Mouse (Mus musculus) 3T3-L1 (cell line): Measurements from ENCODE around the gene Pecam1.

Experiments used
- DNase-seq: peaks from one replicate; pipeline ENCODE4 v3.0.0-alpha.2; 2015; ENCODE audit warnings: low read depth, low spot score

Gene Pecam1

DNA sequence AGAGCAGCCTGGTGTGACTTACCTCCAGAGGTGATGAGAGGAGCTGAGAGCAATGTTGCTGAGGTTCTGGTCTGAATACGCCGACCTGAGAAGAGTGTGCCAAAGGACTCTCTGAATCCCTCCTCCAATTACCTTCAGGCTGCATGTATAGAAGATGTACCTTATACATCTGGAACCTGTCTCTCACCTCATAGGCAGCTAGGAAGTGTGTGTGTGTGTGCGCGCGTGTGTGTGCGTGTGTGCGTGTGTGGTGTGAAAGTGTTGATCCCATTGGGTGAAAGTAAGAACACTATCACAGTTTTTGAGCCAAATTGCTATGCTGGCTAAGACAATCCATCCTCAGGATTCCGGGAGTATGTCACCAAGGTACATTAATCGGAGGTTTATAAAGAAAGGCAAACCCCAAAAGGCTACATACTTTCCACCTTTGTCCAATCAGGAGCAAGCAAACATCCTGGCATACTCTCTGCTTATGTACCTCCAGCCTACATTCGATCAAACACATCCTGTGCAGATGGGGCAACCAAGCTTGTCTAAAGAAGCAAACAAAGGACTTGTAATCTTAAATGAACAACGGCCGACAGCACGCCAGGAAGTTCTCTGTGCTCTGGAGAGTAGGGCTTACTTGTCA, at the start of gene Pecam1:
TSS of gene Pecam1 (minus strand) at position 508 of the 631 bp plus-strand sequence.
- DNase-seq, result no peak

DNA sequence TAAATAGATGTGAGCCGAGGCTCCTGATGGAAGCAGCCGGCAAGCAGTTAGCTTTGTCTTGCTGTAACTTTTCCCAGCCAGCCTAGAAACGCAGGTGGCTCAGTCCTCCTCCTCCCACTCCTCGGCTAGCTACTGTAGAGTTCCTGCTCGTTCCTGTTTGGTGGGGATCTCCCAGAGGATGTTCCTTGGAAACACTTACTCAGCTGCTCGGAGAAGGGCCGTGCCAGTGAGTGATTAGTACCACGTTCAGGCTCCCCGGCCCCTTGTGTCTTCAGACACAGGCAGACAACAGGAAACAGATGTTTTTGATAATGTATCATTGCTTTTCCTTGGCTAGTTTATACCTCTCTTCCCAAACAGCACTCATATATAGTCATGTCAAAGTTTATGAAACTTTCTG, 45.3 kb upstream of the Pecam1 start:
- peak; percentile 96 for DNase-seq

DNA sequence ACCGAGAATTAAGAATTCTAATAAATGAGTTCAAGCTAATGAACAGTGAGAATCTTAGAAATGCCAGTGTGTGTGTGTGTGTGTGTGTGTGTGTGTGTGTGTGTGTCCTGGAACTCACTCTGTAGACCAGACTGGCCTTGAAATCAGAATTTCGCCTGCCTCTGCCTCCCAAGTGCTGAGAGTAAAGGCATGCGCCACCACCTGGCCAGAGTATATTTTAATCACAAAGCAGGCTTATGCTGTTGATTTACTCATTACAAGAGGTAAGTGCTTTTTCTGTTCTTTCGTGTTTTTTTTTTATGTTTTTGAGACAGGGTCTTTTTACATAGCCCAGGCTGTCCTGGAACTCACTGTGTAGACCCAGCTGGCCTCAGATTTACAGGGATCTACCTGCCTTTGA, 43.4 kb upstream of the Pecam1 start:
- peak; percentile 49 for DNase-seq

DNA sequence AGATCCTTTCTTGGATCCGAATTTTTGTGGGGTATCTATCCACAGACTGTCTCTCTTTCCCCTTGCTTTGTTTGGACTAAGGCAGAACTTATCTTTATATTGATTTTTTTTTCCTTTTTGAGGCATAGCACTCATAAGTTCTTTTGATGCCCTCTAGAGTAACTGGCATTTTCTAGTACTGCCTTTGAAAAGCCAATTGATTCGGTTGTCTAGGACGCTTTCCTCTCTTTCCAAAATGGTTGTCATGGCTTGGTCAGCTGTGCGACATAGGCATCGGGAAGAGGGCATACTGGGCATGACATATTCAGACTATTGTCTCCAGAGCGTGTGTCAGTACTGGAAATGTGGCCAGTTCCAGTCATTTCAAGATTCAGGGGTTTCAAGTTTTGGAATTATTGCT, 39.2 kb upstream of the Pecam1 start:
- DNase-seq, result peak; percentile 60

DNA sequence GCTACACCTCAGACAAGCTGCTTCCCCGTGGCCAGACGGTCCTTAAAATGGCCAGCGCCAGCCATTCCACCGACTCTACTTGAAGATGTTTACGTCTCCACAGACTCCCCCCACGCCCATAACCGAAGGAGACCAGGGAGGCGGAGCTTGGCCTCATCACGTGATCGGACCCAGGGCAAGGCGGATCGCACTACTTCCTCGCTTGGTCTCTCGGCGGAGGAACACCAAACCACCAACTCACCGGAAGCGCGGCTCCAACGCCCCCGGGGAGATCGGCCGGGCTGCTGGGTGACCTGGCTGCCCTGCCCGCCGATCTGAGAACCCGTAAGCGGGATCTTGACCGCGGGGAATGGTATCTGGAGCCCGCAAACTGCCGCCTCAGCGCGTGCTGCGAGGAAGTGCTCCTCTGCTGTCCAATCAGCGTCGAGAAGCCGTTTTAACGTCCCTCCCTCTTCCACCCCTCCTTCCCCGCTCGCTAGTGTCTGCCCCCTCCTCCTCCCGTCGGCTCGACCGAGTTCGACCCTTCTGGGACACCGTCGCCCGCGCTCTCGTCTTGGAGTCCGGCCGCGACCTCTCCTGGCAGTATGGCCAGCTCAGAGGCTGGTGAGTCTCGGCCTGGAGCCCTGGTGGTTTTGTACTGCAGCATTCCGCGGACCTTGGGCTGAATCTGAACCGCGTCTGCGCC, 38.5 kb upstream of the Pecam1 start, which contains the start of the genes Ddx5 and Cep95:
TSS of gene Ddx5 (minus strand) at position 411 of the 685 bp plus-strand sequence.
TSS of gene Cep95 (plus strand) at position 478 of the 685 bp plus-strand sequence.
- peak; percentile 98 for DNase-seq

DNA sequence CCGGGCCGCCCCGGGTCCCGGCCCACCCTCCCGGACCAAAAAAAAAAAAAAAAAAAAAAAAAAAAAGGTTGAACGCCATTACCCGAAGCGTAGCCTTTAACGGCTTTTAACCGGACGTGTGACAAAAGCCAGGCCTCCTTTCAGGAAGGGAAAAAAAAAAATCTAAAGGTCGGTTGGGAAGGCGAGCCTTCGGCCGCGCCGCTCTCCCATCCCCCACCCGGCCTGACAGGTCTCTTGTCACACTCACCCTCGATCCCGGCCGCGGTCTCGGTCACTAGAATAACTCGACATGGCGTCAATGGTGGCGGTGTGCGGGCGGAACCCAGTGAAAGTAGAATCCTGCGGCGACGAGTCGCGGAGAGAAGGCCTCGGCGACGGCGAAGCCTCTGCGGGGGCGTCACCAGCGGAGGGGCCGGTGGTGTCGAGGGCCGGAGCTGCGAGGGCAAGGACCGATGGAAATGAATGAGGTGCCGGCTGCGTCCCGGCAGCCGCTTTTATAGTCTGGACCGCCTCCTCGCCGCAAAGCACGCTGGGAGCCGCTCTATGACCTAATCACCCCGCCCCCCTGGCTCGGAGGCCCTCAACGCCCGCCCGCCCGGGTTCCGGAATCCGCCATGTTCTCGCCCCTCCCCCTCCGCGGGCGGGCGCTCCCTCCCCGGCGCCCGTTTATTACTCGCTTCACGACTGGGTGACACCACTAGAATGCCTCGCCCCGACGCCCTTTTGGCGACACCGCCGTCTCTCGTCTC, 37.8 kb upstream of the Pecam1 start:
- peak; percentile 95 for DNase-seq

DNA sequence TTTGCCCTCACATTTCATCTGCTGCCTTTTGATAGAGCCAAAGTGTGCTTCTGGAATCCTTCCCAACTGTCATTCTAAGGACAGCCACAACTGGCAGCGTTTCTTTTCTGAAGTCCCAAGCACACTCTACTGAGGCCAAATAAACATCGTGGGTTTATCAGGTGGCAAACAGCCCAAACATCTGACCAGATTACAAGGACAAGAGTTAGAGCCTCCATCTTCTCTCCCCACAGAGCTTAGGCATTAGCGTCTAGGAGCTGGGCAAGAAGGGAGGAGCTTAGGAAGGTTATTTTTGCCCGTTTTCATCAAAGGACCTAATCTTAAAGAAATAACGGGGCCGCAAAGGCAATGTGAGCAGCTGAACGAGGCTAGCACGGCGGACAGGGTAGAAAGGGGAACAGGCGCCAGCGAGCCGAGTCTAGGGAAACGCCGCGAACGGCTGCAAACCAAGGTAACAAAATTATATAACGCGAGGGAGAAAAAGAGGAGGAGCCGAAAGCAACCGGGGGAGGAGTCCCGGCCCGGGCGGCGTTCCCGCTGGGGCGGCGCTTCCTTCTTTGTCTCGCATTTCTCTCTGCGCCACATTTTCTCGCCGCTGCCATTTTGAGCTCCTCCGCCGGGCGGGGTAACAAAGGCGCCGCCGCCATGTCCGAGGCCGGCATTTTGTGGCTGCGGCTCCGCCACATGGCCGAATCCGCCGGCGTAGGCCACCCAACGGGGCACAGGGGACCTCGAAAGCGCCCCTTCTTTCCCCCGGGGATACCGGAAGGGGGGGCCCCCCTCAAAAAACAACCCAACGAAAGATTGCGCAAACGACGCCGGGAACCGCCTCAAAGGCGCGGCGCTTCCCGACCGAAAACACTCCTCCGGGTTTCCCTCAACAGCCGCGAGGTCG, 37.0 kb upstream of the Pecam1 start:
- peak; percentile 80 for DNase-seq

DNA sequence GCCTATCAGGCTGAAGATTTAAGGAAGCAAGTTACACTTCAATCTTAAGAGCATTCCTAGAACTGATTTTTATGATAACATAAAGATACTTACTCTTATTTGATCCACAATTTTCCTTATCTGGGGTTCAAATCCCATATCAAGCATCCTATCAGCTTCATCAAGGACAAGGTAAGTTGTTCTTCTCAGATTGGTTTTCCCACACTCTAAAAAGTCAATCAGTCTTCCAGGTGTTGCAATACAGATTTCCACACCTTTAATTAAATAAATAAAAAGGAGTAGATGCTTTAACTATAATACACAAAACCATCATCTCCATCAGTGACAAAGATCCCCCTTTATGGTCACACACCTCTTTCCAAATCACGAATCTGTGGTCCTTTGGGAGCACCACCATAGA, 34.6 kb upstream of the Pecam1 start:
- DNase-seq, result no peak

DNA sequence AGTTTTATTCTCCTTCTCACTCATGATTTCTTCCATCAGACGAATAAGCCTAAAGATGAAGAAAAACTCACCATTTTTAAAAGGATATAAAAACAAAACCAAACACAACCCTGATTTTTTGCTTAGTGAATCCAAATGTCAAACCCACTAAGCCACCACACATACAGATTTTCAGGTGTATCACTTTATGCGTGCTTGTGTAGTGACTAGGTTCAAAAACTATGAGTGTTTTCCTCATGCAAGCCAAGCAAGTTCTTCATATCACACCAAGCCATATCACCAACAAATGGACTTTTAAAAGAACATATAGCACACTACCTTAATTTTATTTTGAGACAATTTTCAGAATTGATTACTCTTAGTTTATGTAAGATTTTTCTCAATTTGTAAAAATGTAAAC, 34.0 kb upstream of the Pecam1 start:
- peak; percentile 8 for DNase-seq

DNA sequence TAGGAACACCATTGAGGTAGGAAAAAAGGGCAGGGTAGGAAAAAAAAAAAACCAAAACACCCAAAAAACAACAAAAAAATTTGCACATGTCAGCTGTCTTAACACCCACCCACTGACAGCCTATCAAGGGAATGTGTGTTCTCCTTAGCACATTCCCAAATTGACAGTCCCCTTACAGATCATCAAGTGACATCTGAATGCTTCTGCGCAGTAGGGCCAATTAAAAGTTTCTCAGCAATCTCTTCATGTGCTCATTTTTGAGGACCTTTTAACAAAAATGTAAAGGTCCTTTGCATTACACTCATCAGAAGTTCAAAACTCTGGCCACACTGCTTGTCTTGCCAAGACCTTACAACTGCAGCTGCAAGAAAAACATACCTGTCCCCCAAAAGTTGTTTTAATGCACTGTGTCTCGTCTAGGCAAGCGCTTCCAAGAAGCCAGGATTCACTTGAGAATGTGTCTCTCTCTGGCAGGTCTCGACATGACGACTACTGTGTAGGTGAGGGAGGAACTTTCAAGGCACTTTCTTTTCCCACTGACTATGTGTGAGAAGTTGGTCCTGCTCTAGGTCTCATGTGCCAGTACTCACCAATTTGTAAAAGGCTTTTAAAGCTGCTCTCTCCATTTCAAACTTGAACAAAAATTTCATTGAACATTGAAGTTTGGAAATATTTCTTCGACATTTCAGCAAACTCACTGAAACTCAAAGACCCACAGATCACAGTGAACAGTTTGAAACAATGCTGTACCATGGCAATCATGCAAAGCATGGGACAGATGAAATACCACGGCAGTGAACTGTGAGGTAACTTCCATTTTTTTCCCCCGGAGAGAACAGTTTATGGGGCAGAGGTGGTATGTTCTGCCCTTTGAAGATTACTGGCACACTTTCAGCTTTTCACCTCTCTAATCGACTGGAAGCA, 32.7 kb upstream of the Pecam1 start:
- peak; percentile 20 for DNase-seq

DNA sequence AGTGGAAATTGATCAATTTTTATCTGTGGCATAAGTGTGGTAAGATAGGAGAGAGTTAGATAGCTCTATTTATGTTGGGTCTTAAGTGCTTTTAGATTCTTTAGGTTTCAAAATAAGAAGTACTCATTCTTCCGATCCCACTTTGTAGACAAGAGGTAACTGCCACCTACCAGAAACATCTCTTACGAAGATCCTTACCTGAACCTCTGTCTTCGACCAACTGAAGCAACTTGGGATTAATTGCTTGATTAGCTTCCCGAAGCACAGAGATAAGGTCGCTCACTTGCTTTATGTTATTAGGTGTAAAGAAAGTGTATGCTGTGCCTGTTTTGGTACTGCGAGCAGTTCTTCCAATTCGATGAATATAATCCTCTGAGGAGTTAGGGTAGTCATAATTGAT, 31.8 kb upstream of the Pecam1 start:
- DNase-seq, result peak; percentile 3

DNA sequence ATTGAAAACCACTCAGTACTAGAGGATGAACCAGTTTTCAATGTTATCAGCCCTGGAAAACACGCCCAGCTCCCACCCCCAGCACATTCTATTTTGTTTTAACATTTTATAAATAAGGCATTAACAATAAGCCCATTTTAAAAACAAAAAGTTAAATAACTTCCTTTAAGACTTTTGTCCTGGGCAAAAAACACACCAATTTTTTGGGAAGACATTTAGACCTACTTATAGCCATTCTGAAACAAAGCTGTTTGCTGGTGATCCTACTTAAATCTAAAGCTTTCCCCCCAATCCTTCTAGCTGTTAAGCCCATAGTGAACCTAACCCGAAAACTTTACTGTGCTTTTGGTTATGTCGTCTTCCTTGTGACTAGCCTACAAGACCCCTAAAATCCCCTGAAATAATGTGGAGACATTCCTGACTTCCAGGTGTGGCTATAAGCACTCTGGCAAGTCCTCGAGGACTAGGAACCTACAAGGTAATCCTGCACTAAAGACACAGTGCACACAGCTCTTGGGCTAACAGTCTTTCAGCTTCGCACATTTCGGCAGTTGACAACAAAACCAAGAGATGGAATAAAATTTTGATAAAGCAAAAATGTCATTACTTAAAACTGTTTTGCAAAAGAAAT, 30.3 kb upstream of the Pecam1 start:
- peak; percentile 29 for DNase-seq

DNA sequence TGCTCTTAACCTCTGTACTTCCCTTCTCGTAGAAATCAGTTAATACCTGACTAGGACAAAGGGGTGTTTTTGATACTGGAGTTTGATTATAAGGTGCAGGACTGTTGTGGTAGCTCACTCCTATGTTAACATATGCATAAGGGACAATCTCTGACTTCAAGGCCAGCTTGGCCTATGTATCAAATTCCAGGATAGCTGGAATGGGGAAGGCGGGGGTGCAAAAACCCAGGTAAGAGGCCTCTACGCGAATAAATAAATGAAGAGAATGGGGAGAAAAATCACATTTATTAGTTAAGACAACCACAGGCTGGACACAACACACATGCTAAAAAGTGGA, 29.6 kb upstream of the Pecam1 start:
- DNase-seq, result no peak

DNA sequence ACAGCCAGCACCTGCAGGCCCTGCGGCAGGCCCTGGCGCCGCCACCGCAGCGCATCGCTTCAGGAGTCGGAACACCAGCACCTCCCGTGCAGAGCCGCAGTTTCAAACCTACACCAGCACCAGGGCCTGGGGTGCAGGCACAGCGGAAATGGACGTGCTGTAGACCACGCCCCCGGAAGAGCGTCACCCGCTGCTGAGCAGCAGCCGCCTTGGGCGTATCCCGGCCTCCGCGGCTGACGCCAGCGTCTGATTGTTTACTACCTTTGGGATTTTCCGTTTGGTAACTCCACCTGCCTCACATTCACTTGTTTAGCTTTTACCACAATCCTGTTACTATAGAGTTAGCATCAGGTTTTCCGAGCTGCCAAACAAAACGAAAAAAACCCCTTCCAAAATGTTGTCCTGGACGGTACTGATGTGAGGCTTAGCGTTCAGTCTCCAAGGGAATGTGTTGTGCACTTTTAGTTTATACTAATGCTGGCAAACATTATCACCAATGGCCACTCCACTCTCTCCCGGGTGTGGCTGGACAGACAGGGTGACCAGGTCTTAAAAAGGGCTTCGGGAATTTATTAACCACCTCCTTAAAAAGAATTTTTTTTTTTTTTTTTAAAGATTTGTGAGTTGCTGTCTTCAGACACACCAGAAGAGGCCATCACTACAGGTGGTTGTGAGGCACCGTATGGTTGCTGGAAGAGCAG, 29.1 kb upstream of the Pecam1 start, which contains the start of gene Polg2:
TSS of gene Polg2 (minus strand) at position 150 of the 701 bp plus-strand sequence.
- peak; percentile 96 for DNase-seq

DNA sequence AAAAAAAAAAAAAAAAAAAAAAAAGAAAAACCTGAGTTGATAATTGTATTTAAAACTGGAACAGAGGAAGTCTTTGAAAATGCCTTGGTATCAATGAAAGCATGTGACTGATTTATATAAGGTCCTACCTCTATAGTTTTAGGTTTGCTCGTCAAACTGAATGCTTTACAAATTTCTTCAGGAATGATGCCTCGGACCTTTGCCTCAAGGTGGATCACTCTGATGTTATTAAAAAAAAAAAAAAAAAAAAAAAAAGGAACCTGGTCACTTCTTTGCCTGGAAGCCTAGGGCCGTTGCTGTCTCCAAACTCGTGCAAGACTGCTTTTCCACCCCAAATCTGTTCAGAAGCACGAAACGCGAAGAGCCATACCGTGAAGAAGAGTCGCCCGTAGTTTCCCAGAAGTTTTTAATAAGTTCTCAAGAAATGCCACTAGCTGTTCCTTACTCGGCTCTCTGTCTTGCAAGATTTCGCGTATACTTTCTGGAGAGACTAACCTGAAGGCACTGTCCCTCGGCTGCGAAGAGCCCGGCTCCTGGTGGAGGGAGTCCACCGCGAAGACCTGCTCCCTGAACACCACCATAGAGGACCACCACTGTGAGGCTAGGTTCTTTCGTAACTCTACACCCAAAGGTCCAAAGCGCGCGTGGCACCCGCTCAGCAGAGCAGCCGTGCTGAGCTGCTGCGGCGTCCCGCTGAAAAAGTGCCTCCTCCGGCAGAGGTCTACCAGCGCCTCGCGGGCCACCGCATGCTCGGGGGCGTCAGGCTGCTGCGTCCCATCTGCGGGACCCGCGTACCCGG, 28.4 kb upstream of the Pecam1 start:
- no peak for DNase-seq

DNA sequence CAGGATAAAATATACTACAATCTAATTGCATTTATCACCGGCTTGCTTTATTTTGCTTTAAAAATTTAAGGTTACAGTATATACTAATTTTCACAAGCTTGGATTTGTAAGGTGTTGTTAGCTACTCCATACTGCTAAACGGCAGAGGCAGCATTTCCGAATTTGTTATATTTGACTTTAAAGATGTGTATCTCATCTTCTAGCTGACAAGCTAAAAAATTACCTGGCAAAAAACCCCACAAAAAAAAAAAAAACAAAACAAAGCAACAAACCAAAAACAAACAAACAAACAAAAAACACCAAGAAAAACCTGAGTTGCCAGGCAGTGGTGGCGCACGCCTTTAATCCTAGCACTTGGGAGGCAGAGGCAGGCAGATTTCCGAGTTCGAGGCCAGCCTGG, 27.7 kb upstream of the Pecam1 start:
- DNase-seq, result no peak

DNA sequence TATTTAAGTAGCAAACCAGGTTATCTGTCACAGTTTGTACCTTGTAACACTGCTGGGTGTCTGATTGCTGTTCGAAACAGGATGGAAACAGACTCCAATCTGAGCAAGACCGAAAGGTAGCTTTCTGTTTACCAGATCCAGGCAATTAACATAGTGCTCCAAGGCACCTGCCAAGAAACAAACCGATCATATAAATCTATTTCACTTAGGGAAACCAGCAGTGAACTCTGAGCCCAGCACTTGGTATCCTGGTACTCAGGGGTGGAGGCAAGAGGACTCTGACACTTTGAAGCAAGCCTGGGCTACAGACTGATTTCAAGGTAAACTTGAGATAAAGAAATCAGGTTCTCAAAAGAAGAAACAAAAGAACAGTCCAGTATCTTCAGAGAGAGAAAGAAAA, 27.0 kb upstream of the Pecam1 start:
- DNase-seq, result peak; percentile 3

DNA sequence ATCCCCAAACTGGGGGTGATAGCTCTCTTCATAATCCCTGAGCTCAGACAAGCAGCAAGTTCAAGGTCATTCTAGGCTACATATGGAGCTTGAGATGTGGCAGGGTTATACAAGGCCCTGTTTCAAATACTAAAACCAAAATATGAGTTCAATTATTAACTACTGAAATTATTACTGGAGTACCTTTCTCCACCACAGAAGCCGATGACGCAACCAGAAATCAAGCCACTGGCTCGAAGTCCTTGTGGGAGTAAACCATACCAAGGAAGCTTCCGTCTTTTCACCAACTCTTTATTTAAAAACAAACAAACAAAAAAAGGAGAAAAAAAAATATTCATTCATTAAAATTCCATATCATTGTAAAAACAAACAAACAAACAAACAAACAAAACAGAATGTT, 26.5 kb upstream of the Pecam1 start:
- DNase-seq, result no peak

DNA sequence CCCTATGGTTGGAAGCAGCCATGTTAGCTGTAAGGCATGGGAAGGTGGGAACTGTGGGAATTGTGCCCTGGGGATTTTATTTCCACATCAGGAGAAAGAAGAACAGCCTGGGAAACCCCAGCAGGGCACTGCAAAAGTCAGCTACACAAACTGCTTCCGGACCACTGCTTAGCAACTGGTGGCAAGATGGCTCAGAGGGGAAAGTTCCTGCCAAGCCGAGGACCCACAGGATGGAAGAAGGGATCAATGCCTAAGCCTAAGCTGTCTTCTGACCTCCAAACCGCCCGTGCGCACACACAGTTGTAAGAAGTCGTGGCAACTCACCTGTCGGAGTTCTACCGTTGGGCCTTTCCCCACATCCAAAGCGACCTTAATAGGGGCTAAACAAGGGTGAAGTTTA, 22.6 kb upstream of the Pecam1 start:
- DNase-seq, result no peak
